22 mouse cellular contexts compared by ENCODE assay signal in genomic region chr14:12091730-12092129, GRCm38 (mm10).
DNase-seq lines count a peak whose midpoint lies in the region; ATAC-seq lines count a peak whose summit lies in the region.
"Had no signal": no experiment of that assay in that cellular context is flagged by ENCODE, and none has a peak within 500 bp of the region (broad histone marks: within the 10 kb centered on the region; RNA-seq: fewer than 3 reads in every experiment).

No protein-coding gene starts in this region.

- WGBS in forebrain, embryonic 11.5 days: 79% methylated on average over 3 of the region's 3 CpGs
- WGBS in forebrain, embryonic 15.5 days: 77% methylated on average over 3 of the region's 3 CpGs
- WGBS in midbrain, embryonic 11.5 days: 89% methylated on average over 3 of the region's 3 CpGs
- WGBS in midbrain, embryonic 15.5 days: 77% methylated on average over 3 of the region's 3 CpGs
- 66% methylated on average over 3 of the region's 3 CpGs for WGBS in neural tube, embryonic 13.5 days
- WGBS in neural tube, embryonic 15.5 days: 63% methylated on average over 3 of the region's 3 CpGs
- WGBS in neural tube, embryonic 14.5 days: 57% methylated on average over 3 of the region's 3 CpGs

- H3K4me3 ChIP-seq in forebrain, embryonic 11.5 days (ENCODE audit: low read depth, low read length): no peak overlapping the region
- H3K4me3 ChIP-seq in forebrain, embryonic 15.5 days: no peak overlapping the region
- no peak overlapping the region for H3K4me3 ChIP-seq in midbrain, embryonic 11.5 days (ENCODE audit: low read depth, low read length)
- H3K4me3 ChIP-seq in midbrain, embryonic 15.5 days: no peak overlapping the region
- no peak overlapping the region for H3K4me3 ChIP-seq in neural tube, embryonic 13.5 days
- H3K4me3 ChIP-seq in neural tube, embryonic 15.5 days (replicated peaks): no peak overlapping the region
- H3K4me3 ChIP-seq in neural tube, embryonic 14.5 days (ENCODE audit: low read depth, low read length): no peak overlapping the region

- H3K9ac ChIP-seq in forebrain, embryonic 11.5 days (ENCODE audit: low read length): no peak overlapping the region
- no peak overlapping the region for H3K9ac ChIP-seq in forebrain, embryonic 15.5 days (replicated peaks)
- H3K9ac ChIP-seq in midbrain, embryonic 11.5 days (ENCODE audit: low read length): no peak overlapping the region
- no peak overlapping the region for H3K9ac ChIP-seq in midbrain, embryonic 15.5 days
- no peak overlapping the region for H3K9ac ChIP-seq in neural tube, embryonic 13.5 days
- no peak overlapping the region for H3K9ac ChIP-seq in neural tube, embryonic 15.5 days (replicated peaks)
- H3K9ac ChIP-seq in neural tube, embryonic 14.5 days (replicated peaks; ENCODE audit: low read depth, low read length): no peak overlapping the region

- no peaks in the 10 kb centered on the region for H3K36me3 ChIP-seq in forebrain, embryonic 11.5 days (ENCODE audit: control insufficient read depth, insufficient read depth, low read length)
- no peaks in the 10 kb centered on the region for H3K36me3 ChIP-seq in forebrain, embryonic 15.5 days
- H3K36me3 ChIP-seq in midbrain, embryonic 11.5 days (ENCODE audit: control insufficient read depth, insufficient read depth, low read length): no peaks in the 10 kb centered on the region
- no peaks in the 10 kb centered on the region for H3K36me3 ChIP-seq in midbrain, embryonic 15.5 days (replicated peaks)
- no peaks in the 10 kb centered on the region for H3K36me3 ChIP-seq in neural tube, embryonic 13.5 days
- H3K36me3 ChIP-seq in neural tube, embryonic 15.5 days: no peaks in the 10 kb centered on the region
- H3K36me3 ChIP-seq in neural tube, embryonic 14.5 days (ENCODE audit: control insufficient read depth, insufficient read depth, low read length): no peaks in the 10 kb centered on the region
- H3K36me3 ChIP-seq: G1E had no signal

- no peak for ATAC-seq in forebrain, embryonic 11.5 days (replicated peaks; ENCODE audit: low FRiP score)
- ATAC-seq in forebrain, embryonic 15.5 days (replicated peaks): no peak
- ATAC-seq in midbrain, embryonic 11.5 days (ENCODE audit: low FRiP score): no peak
- ATAC-seq in midbrain, embryonic 15.5 days (replicated peaks): no peak
- ATAC-seq in neural tube, embryonic 13.5 days (ENCODE audit: low read depth): 0 out of 2 replicates have a peak, but pooled peaks have one; percentile 56
- no peak; the same call in 1 of the 2 replicates for ATAC-seq in neural tube, embryonic 15.5 days (ENCODE audit: low FRiP score)
- ATAC-seq in neural tube, embryonic 14.5 days (ENCODE audit: low read depth): 0 out of 2 replicates have a peak, but pooled peaks have one; percentile 54
- ATAC-seq: activated CD4-positive, CD25-positive, alpha-beta regulatory T cell, adult 4 months; CD4-positive, CD25-positive, alpha-beta regulatory T cell, adult 4 months; Patski had no signal

- no peak overlapping the region for H3K27ac ChIP-seq in forebrain, embryonic 11.5 days (ENCODE audit: low read depth, low read length)
- no peak overlapping the region for H3K27ac ChIP-seq in forebrain, embryonic 15.5 days (replicated peaks)
- no peak overlapping the region for H3K27ac ChIP-seq in midbrain, embryonic 11.5 days (ENCODE audit: low read depth, low read length)
- no peak overlapping the region for H3K27ac ChIP-seq in midbrain, embryonic 15.5 days
- no peak overlapping the region for H3K27ac ChIP-seq in neural tube, embryonic 13.5 days (replicated peaks)
- no peak overlapping the region for H3K27ac ChIP-seq in neural tube, embryonic 15.5 days (replicated peaks)
- no peak overlapping the region for H3K27ac ChIP-seq in neural tube, embryonic 14.5 days (ENCODE audit: low read depth, low read length)

- no peak overlapping the region for H3K4me2 ChIP-seq in forebrain, embryonic 11.5 days (ENCODE audit: low read depth, low read length, severe bottlenecking)
- H3K4me2 ChIP-seq in forebrain, embryonic 15.5 days (replicated peaks): no peak overlapping the region
- H3K4me2 ChIP-seq in midbrain, embryonic 11.5 days: no peak overlapping the region
- H3K4me2 ChIP-seq in midbrain, embryonic 15.5 days: no peak overlapping the region
- no peak overlapping the region for H3K4me2 ChIP-seq in neural tube, embryonic 13.5 days
- no peak overlapping the region for H3K4me2 ChIP-seq in neural tube, embryonic 15.5 days
- no peak overlapping the region for H3K4me2 ChIP-seq in neural tube, embryonic 14.5 days (ENCODE audit: low read depth, low read length)

- peak; percentile 2 for DNase-seq in forebrain, embryonic 11.5 days (ENCODE audit: low spot score)
- peak; percentile 8 for DNase-seq in midbrain, embryonic 11.5 days (ENCODE audit: low spot score, missing footprints)
- no peak for DNase-seq in neural tube, embryonic 10.5 days (ENCODE audit: extremely low spot score, low spot score)
- DNase-seq: adrenal gland, adult 2 months; adrenal gland, adult 8-10 months; adrenal gland, postnatal 10 days; adrenal gland, postnatal 14 days; adrenal gland, postnatal 25 days; adrenal gland, postnatal 36 days; B cell, adult 2 months; cerebellum, adult 11 months; cerebellum, adult 11-12 months had no signal

- no peaks in the 10 kb centered on the region for H3K4me1 ChIP-seq in forebrain, embryonic 11.5 days (replicated peaks; ENCODE audit: control insufficient read depth, insufficient read depth, low read length)
- H3K4me1 ChIP-seq in forebrain, embryonic 15.5 days: 0 out of 2 replicates have a peak, but pooled peaks cover under 1% of the 10 kb centered on the region
- H3K4me1 ChIP-seq in midbrain, embryonic 11.5 days (ENCODE audit: control insufficient read depth, insufficient read depth, low read length): no peaks in the 10 kb centered on the region
- no peaks in the 10 kb centered on the region; the same call in 1 of the 2 replicates for H3K4me1 ChIP-seq in midbrain, embryonic 15.5 days
- peaks cover 21% of the 10 kb centered on the region for H3K4me1 ChIP-seq in neural tube, embryonic 13.5 days (replicated peaks)
- peaks cover 14% of the 10 kb centered on the region; the same call in 1 of the 2 replicates for H3K4me1 ChIP-seq in neural tube, embryonic 15.5 days
- no peaks in the 10 kb centered on the region for H3K4me1 ChIP-seq in neural tube, embryonic 14.5 days (ENCODE audit: control insufficient read depth, insufficient read depth, low read length)

- H3K9me3 ChIP-seq in forebrain, embryonic 11.5 days (ENCODE audit: control insufficient read depth, low read length): no peaks in the 10 kb centered on the region
- H3K9me3 ChIP-seq in forebrain, embryonic 15.5 days: no peaks in the 10 kb centered on the region
- no peaks in the 10 kb centered on the region for H3K9me3 ChIP-seq in midbrain, embryonic 11.5 days (ENCODE audit: control insufficient read depth, low read length)
- no peaks in the 10 kb centered on the region for H3K9me3 ChIP-seq in midbrain, embryonic 15.5 days
- no peaks in the 10 kb centered on the region for H3K9me3 ChIP-seq in neural tube, embryonic 13.5 days
- H3K9me3 ChIP-seq in neural tube, embryonic 15.5 days (replicated peaks): no peaks in the 10 kb centered on the region
- H3K9me3 ChIP-seq in neural tube, embryonic 14.5 days (ENCODE audit: control insufficient read depth, low read length): no peaks in the 10 kb centered on the region

- no peaks in the 10 kb centered on the region for H3K27me3 ChIP-seq in forebrain, embryonic 11.5 days (ENCODE audit: control insufficient read depth, insufficient read depth, low read length)
- H3K27me3 ChIP-seq in forebrain, embryonic 15.5 days: no peaks in the 10 kb centered on the region
- no peaks in the 10 kb centered on the region for H3K27me3 ChIP-seq in midbrain, embryonic 11.5 days (ENCODE audit: control insufficient read depth, insufficient read depth, low read length)
- no peaks in the 10 kb centered on the region for H3K27me3 ChIP-seq in midbrain, embryonic 15.5 days (replicated peaks)
- H3K27me3 ChIP-seq in neural tube, embryonic 13.5 days: no peaks in the 10 kb centered on the region
- no peaks in the 10 kb centered on the region for H3K27me3 ChIP-seq in neural tube, embryonic 15.5 days (replicated peaks)
- no peaks in the 10 kb centered on the region for H3K27me3 ChIP-seq in neural tube, embryonic 14.5 days (ENCODE audit: control insufficient read depth, insufficient read depth, low read length)
- H3K27me3 ChIP-seq: CH12.LX, Patski had no signal

Comparison
In these comparisons a context has a peak if more than half of its experiments do, and no peak if none do; other contexts are left out.
1. ATAC-seq: peak in neural tube, embryonic 13.5 days (single experiment) and neural tube, embryonic 14.5 days (single experiment); none in forebrain, embryonic 11.5 days (single experiment), forebrain, embryonic 15.5 days (single experiment), midbrain, embryonic 11.5 days (single experiment), midbrain, embryonic 15.5 days (single experiment) and neural tube, embryonic 15.5 days (single experiment).